Mouse (Mus musculus): Measurements from ENCODE around the gene Col2a1. TPM values are rescaled to one million over a fixed set of nuclear protein-coding genes. Genes with fewer than 3 reads are reported as not detected.

Col2a1 gene
- polyA plus RNA-seq, 1 experiment from 2014 or later, result 23.9 TPM

DNA sequence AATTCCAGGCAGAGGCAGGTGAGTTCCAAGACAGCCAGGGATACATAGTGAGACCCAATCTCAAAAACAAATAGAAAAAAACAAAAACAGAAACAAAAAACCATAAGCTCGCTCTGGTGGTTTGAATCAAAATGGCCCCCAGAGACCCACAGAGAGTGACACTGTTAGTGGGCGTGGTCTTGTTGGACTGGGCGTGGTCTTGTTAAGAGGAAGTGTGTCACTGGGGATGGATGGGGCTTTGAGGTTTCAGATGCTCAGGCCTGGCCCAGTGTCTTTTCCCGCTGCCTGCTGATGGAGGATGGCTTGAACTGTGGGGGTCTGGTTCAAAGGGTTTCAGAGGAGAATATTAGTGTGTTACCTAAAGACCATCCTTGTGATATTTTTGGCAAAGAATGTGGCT lies 13.4 kb upstream of the Col2a1 start:
- Histone ChIP-seq H3K9ac (ENCODE audit: low read depth, low read length) (no peak overlapping the region), H3K4me3 (ENCODE audit: low read length) (no peak overlapping the region), H3K36me3 (ENCODE audit: control insufficient read depth, insufficient read depth, low read length) (no peaks in the 10 kb centered on the region), H3K4me1 (ENCODE audit: control insufficient read depth, insufficient read depth, low read length) (peaks cover 13% of the 10 kb centered on the region), H3K27ac (ENCODE audit: low read depth, low read length) (no peak overlapping the region), H3K27me3 (ENCODE audit: control insufficient read depth, insufficient read depth, low read length) (no peaks in the 10 kb centered on the region), H3K9me3 (ENCODE audit: control insufficient read depth, low read length) (no peaks in the 10 kb centered on the region), H3K4me2 (replicated peaks; ENCODE audit: low read depth, low read length) (no peak overlapping the region)
- no peak for ATAC-seq (ENCODE audit: low FRiP score, low TSS enrichment)
- WGBS, result 91% methylated on average over 4 of the region's 4 CpGs

DNA sequence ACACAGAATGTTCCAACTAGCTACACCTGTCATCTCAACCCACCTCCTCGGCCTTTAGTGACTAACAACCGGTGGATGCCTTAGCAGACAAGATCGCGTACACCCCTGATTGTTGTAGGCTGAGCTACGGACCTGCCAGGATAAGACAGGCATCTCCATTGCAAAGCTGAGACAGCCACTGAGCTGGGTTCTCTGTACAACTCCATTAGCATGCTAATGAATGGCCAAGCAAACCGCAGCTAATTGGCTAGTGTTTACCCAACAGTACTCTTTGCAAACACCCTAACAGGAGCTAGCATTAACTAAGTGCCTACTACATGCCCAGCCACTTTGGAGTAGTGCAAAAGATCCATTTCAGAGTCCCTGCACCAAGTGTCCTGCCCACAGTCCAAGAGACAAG lies 8.3 kb upstream of the Col2a1 start:
- WGBS, result 75% methylated on average over 6 of the region's 6 CpGs
- no peak for ATAC-seq (ENCODE audit: low FRiP score, low TSS enrichment)
- no peak overlapping the region for H3K27ac ChIP-seq (ENCODE audit: low read depth, low read length)

DNA sequence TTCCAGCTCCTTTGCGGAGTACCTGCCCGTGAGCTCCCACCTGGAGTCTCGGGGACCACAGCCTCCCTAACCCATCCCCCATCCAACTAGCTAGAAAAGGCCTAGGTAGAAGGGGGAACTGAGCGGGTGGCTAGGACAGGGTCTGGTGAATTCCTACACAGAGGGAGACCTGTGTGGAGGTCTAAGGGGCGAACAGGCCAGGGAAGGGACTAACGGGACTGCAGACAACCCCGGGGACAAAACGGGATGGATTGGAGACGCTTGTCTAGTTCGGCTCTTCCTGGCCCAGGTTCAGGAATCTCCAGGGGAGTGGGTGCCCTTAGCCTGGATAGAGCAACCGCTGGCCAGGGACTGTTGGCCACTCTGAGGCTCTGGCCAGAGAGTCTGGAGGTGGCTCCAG lies 686 bp upstream of the Col2a1 start:
- Histone ChIP-seq H3K36me3 (ENCODE audit: control insufficient read depth, insufficient read depth, low read length) (no peaks in the 10 kb centered on the region), H3K9me3 (ENCODE audit: control insufficient read depth, low read length) (no peaks in the 10 kb centered on the region), H3K4me3 (ENCODE audit: low read length) (peak overlapping the region; percentile 40; the same call in 1 of the 2 replicates), H3K4me2 (replicated peaks; ENCODE audit: low read depth, low read length) (peak overlapping the region; percentile 75), H3K27ac (ENCODE audit: low read depth, low read length) (no peak overlapping the region), H3K9ac (ENCODE audit: low read depth, low read length) (no peak overlapping the region), H3K27me3 (ENCODE audit: control insufficient read depth, insufficient read depth, low read length) (peaks cover 43% of the 10 kb centered on the region), H3K4me1 (ENCODE audit: control insufficient read depth, insufficient read depth, low read length) (peaks cover 18% of the 10 kb centered on the region)
- no peak for ATAC-seq (ENCODE audit: low FRiP score, low TSS enrichment)
- WGBS, result 8% methylated on average over 11 of the region's 11 CpGs

More for the DNA sequence above, 8.3 kb upstream of the Col2a1 start:
- Histone ChIP-seq H3K36me3 (ENCODE audit: control insufficient read depth, insufficient read depth, low read length) (no peaks in the 10 kb centered on the region), H3K4me3 (ENCODE audit: low read length) (no peak overlapping the region), H3K9ac (ENCODE audit: low read depth, low read length) (no peak overlapping the region), H3K27me3 (ENCODE audit: control insufficient read depth, insufficient read depth, low read length) (no peaks in the 10 kb centered on the region; the same call in 1 of the 2 replicates), H3K4me2 (replicated peaks; ENCODE audit: low read depth, low read length) (no peak overlapping the region), H3K9me3 (ENCODE audit: control insufficient read depth, low read length) (no peaks in the 10 kb centered on the region), H3K4me1 (ENCODE audit: control insufficient read depth, insufficient read depth, low read length) (no peaks in the 10 kb centered on the region)

DNA sequence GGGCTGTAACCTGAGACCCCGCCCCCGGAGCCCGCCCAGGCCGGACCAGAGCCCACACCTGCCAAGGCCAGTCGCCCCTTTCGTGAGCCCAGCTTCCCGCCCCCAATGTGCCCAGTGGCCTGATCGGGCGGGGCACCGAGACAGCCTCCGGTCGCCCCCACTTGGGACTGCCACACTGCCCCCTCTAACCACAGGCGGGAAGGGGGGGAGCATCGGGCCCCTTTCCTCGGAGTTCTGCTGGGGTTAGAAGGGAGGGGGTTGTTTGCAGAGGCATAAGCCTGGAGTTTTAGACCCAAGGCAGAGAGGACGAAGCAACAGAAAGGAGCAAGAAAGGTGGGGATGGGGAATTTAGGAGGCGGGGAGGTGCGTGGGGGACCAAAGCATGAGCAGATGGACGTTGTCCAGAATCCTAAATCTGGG lies 255 bp upstream of the Col2a1 start:
- Histone ChIP-seq H3K4me1 (ENCODE audit: control insufficient read depth, insufficient read depth, low read length) (peaks cover 20% of the 10 kb centered on the region), H3K9ac (ENCODE audit: low read depth, low read length) (peak overlapping the region; percentile 58), H3K4me2 (replicated peaks; ENCODE audit: low read depth, low read length) (peak overlapping the region; percentile 75), H3K9me3 (ENCODE audit: control insufficient read depth, low read length) (no peaks in the 10 kb centered on the region), H3K27me3 (ENCODE audit: control insufficient read depth, insufficient read depth, low read length) (peaks cover 47% of the 10 kb centered on the region), H3K4me3 (ENCODE audit: low read length) (peak overlapping the region; percentile 40), H3K36me3 (ENCODE audit: control insufficient read depth, insufficient read depth, low read length) (no peaks in the 10 kb centered on the region), H3K27ac (ENCODE audit: low read depth, low read length) (no peak overlapping the region)
- WGBS, result under 1% methylated on average over 17 of the region's 19 CpGs
- peak; percentile 44 for ATAC-seq (ENCODE audit: low FRiP score, low TSS enrichment)

DNA sequence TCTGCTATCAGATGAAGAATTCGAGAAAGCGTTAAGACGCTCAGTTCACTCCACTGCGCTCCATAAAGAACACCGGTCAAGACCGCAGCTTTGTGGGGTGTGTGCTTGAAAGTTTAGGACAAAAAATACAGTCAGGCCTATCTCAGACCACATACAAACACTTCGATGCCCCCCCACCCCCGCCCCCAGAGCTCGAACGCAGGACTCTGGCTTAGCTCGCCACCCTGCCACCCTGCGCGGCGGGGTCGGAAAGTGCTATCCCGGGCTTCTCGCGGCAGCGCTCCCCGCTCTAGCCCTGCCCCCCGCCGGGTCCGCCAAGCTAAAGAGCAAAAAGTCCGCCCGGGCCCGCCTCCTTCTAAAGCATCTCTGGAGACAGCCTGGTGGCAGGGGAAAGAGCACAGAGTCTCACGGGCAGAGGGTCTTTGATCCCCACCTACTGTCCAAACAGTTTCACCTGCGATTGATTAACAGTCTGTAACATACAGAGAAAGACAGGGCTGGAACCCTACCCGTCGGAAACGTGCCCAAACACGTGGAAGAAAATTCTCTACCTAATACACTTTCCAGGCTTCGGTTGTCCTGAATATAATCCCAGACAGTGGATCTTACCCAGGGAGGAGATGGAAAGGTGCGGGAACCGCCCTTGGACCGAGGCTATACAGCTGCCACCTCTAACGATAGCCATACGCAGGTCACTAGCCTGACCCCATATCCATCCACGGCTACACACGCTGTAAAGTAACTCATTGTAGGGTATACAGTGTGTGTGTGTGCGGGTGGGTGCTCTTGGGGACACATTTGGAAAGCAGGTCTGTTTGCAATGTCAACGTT lies 1.3 kb downstream of the Col2a1 start:
- Histone ChIP-seq H3K9ac (ENCODE audit: low read depth, low read length) (peak overlapping the region; percentile 58; the same call in 1 of the 2 replicates), H3K27me3 (ENCODE audit: control insufficient read depth, insufficient read depth, low read length) (peaks cover 59% of the 10 kb centered on the region), H3K4me3 (ENCODE audit: low read length) (peak overlapping the region; percentile 40), H3K27ac (ENCODE audit: low read depth, low read length) (no peak overlapping the region), H3K4me2 (replicated peaks; ENCODE audit: low read depth, low read length) (peak overlapping the region; percentile 75), H3K4me1 (ENCODE audit: control insufficient read depth, insufficient read depth, low read length) (peaks cover 25% of the 10 kb centered on the region), H3K36me3 (ENCODE audit: control insufficient read depth, insufficient read depth, low read length) (no peaks in the 10 kb centered on the region), H3K9me3 (ENCODE audit: control insufficient read depth, low read length) (no peaks in the 10 kb centered on the region)
- under 1% methylated on average over 42 of the region's 42 CpGs for WGBS
- 0 out of 2 replicates have a peak, but pooled peaks have one; percentile 26 for ATAC-seq (ENCODE audit: low FRiP score, low TSS enrichment)

DNA sequence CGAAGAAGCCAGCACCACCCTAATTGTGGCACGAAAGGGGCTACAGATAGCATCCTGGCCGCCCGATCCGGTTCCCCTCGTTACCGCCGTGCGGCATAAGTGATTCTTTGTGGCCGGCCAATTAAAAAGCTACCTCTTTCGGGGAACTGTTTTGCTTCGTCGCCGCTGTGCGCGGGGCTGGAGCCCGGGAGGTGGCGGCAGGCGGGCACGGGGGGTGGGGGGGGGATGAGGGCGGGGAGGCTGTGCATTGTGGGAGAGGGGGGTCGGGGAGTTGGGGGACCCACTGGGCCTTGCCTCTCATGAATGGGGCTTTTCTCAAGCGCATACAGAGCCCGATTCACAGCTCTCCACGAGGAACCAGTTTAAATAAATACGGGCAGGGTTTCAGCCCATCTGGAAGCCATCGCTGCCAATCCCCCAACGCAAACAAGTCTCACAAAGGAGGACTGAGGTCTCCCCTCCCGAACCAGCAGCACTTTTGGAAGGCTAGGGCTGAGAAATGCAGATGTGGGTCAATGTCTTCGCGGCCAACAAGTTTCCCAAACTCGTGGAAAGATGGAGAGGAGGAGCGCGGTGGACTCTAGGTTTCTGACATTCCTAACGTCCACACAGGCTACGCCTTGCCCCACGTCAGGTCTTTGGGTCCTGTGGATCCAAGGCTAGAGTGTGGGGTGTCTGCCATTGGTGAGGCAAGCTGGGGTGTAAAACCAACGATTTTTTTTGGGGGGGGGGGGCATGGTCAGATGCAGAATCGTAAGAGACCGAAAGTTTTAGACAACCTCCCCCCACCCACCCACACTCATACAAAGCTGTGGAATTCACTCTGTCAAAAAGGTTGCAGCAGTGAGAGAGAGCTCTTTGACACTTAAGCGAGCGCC lies 2.1 kb downstream of the Col2a1 start:
- WGBS, result under 1% methylated on average over 42 of the region's 42 CpGs
- no peaks in the 10 kb centered on the region for H3K36me3 ChIP-seq (ENCODE audit: control insufficient read depth, insufficient read depth, low read length)
- no peaks in the 10 kb centered on the region for H3K9me3 ChIP-seq (ENCODE audit: control insufficient read depth, low read length)
- peak overlapping the region; percentile 75 for H3K4me2 ChIP-seq (replicated peaks; ENCODE audit: low read depth, low read length)
- peak overlapping the region; percentile 24; the same call in 1 of the 2 replicates for H3K9ac ChIP-seq (ENCODE audit: low read depth, low read length)
- no peak overlapping the region for H3K27ac ChIP-seq (ENCODE audit: low read depth, low read length)
- H3K27me3 ChIP-seq (ENCODE audit: control insufficient read depth, insufficient read depth, low read length), result peaks cover 59% of the 10 kb centered on the region
- H3K4me1 ChIP-seq (ENCODE audit: control insufficient read depth, insufficient read depth, low read length), result peaks cover 25% of the 10 kb centered on the region
- 0 out of 2 replicates have a peak, but pooled peaks have one; percentile 4 for ATAC-seq (ENCODE audit: low FRiP score, low TSS enrichment)
- H3K4me3 ChIP-seq (ENCODE audit: low read length), result peak overlapping the region; percentile 40

DNA sequence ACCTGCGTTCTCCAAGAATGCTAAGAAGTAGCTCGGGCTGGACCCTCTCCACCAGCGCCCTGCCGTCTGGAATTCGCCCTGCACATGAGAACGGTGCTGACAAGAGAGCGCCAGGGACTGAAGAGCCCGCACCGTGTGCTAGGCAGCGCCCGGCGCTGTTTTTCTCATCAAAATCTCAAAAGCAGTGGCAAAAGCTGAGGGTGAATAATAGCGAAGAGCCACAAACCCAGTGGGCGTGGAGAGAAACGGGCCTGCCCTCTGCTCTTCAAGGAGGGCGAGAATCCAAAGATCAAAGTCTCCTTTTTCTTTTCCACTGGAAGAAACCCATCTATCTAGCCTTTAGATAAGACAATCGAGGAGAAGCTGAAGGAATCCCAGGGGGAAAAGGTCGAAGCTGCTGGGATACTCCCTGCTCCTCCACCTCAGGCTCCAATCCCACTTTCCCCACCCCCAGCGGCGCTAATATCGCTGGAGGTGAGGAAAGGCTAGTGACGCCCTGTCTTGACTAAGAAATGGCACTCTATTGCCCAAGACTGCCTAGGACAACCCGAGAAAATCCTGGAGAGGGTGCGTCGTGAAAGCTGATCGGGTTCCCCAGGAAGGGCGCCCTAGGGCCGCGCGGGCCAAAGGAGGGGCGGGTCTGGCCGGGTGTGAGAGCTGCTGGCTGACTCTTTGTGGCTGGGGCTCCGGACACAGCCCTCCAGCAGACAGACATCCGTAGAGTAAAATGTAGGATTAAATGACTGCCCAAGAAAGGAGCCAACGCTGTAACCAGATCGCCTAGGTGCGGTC lies 3.0 kb downstream of the Col2a1 start:
- Histone ChIP-seq H3K9me3 (ENCODE audit: control insufficient read depth, low read length) (no peaks in the 10 kb centered on the region), H3K4me2 (replicated peaks; ENCODE audit: low read depth, low read length) (peak overlapping the region; percentile 75), H3K27me3 (ENCODE audit: control insufficient read depth, insufficient read depth, low read length) (peaks cover 62% of the 10 kb centered on the region), H3K9ac (ENCODE audit: low read depth, low read length) (peak overlapping the region; percentile 29; the same call in 1 of the 2 replicates), H3K4me1 (ENCODE audit: control insufficient read depth, insufficient read depth, low read length) (peaks cover 25% of the 10 kb centered on the region), H3K27ac (ENCODE audit: low read depth, low read length) (no peak overlapping the region), H3K36me3 (ENCODE audit: control insufficient read depth, insufficient read depth, low read length) (no peaks in the 10 kb centered on the region), H3K4me3 (ENCODE audit: low read length) (peak overlapping the region; percentile 40)
- 1% methylated on average over 37 of the region's 37 CpGs for WGBS
- ATAC-seq (ENCODE audit: low FRiP score, low TSS enrichment), result peak; percentile 24

DNA sequence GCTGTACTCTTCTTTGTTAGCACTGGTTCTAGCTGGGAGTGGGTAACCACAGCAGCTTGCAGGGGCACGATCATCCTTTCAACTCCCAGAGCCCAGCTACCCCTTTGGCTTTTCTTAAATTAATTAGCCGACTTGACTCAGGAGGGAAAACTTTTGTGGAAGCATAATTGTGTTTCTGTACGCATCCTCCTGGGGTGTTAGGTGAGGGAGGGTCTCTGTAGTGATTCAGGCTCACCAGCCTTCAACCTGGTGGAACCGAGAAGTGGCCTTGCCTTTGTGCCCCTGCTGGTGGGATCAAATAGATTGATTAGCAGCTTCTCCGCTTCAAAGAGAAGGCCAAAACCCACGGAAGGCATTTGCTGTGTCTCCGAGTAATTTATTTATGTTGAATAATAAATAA lies 4.5 kb downstream of the Col2a1 start:
- Histone ChIP-seq H3K4me1 (ENCODE audit: control insufficient read depth, insufficient read depth, low read length) (peaks cover 25% of the 10 kb centered on the region), H3K9ac (ENCODE audit: low read depth, low read length) (no peak overlapping the region), H3K36me3 (ENCODE audit: control insufficient read depth, insufficient read depth, low read length) (no peaks in the 10 kb centered on the region), H3K4me3 (ENCODE audit: low read length) (no peak overlapping the region), H3K9me3 (ENCODE audit: control insufficient read depth, low read length) (no peaks in the 10 kb centered on the region), H3K27me3 (ENCODE audit: control insufficient read depth, insufficient read depth, low read length) (peaks cover 62% of the 10 kb centered on the region), H3K4me2 (replicated peaks; ENCODE audit: low read depth, low read length) (no peak overlapping the region), H3K27ac (ENCODE audit: low read depth, low read length) (no peak overlapping the region)
- 8% methylated on average over 7 of the region's 7 CpGs for whole genome bisulfite sequencing
- no peak for ATAC-seq (ENCODE audit: low FRiP score, low TSS enrichment)
